Mouse (Mus musculus): Measurements from ENCODE around the gene Olfr1218. TPM values are rescaled to one million over a fixed set of nuclear protein-coding genes. Genes with fewer than 3 reads are reported as not detected.

Olfr1218 gene
- total RNA-seq (2023), result not detected in 4 replicates

DNA sequence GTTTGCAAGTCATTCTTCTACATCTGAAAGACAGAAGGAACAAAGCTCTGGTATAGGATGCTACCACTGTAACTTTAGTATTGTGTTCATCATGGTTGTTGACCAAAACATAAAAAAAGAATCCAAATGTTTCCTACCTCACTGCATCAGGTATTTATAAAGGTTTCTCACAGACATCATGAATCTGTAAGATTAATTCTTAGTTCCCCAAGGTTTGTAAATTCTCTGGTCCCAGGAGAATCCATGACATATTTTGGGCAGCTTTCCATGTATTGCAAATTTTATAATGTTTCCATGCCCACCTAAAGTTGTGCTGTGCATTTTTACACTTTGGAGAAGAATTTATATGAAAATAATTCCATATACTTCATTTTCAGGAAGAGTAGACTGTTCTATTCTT lies at the start of gene Olfr1218:
TSS of gene Olfr1218 (minus strand) at position 101 of the 400 bp plus-strand sequence.

DNA sequence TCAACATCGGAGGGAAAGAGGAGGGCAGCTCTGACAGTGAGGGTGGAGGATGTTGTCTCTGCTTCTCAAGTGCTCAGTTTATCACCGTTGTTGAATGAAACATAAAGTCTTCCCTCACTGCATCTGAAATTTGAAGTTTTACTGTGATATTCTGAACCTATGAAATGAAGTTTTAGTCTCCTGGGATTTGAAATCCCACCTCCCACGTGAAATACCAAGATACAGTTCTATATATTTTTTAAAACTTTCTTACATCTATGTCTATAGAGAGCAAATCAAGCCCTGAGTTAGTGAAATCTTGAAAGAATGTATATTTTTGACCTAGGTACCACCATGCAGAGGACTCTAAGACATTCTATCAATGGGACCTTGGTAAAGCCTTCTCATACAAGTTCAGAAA lies 45.7 kb upstream of the Olfr1218 start, which contains the start of gene Olfr1220:
TSS of gene Olfr1220 (minus strand) at position 101 of the 400 bp plus-strand sequence.

DNA sequence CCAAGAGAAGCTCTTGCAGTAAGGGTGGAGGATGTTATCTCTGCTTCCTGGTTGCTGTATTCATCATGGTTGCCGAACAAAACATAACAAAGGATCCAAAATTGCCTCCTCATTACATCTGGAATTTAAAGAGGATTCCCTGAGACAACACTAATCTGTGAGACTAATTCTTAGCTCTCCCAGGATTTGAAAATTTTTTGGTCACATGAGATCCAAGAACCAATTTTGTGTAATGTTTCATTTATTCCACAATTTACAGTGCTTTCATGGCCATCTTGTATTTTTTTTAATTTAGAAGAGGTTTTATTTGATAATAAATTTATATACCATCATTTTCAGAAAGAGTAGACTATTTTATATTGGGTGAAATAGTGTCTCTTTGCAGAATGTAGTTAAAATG lies 22.4 kb upstream of the Olfr1218 start, which contains the start of gene Olfr1219:
TSS of gene Olfr1219 (minus strand) at position 101 of the 400 bp plus-strand sequence.

DNA sequence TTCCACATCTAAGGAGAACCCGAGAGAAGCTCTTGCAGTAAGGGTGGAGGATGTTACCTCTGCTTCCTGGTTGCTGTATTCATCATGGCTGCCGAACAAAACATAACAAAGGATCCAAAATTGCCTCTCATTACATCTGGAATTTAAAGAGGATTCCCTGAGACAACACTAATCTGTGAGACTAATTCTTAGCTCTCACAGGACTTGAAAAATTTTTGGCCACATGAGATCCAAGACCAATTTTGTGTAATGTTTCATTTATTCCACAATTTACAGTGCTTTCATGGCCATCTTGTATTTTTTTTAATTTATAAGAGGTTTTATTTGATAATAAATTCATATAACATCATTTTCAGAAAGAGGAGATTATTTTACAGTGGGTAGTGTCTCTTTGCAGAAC lies 29.0 kb downstream of the Olfr1218 start, which contains the start of gene Olfr1217:
TSS of gene Olfr1217 (minus strand) at position 101 of the 400 bp plus-strand sequence.

DNA sequence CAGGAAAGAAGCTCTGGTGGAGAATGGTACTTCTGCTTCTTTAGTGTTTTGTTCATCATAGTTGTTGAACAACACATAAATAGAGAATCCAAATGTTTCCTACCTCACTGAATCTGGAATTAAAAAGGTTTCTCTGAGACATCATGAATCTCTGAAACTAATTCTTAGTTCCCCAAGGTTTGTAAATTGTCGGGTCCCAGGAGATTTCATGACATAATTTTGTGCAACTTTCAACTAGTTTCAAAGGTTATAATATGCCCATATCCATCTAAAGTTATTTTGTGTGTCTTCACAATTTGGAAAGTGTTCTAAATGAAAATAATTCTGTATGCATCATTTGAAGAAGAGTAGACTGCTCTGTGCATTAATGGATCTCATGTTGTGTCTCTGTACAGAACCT lies 42.7 kb downstream of the Olfr1218 start, which contains the start of gene Olfr1216:
TSS of gene Olfr1216 (minus strand) at position 101 of the 400 bp plus-strand sequence.

DNA sequence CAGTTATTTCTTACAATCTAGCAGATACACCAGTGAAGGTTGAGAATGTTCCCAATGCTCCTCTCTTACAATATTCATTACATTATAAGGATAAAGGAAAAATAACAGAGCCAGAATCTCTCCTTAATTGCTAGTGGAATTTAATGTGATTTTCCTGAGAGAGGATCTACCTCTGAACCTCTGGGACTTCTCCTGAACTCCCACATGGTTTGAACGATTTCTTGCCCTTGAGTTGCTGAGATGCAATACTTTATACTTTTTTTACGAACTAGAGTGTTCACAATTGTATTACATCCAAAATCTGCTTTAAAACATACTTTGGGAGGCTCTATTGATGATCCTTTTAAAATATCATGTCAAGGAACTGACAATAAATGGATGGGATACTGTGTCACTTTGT lies 54.1 kb downstream of the Olfr1218 start, which contains the start of gene Olfr1215:
TSS of gene Olfr1215 (minus strand) at position 101 of the 400 bp plus-strand sequence.

Other genes starting within 250 kb of the Olfr1218 start
- gene Olfr1202, start 246.7 kb downstream of the Olfr1218 start, total RNA-seq (2023), result not detected in 4 replicates
- not detected in 4 replicates for gene Olfr1205, start 231.4 kb downstream of the Olfr1218 start, total RNA-seq (2023)
- not detected in 4 replicates for gene Olfr1204, start 211.9 kb downstream of the Olfr1218 start, total RNA-seq (2023)
- gene Olfr1206, start 198.0 kb downstream of the Olfr1218 start, total RNA-seq (2023), result not detected in 4 replicates
- gene Olfr1208, start 158.9 kb downstream of the Olfr1218 start, total RNA-seq (2023), result not detected in 4 replicates
- not detected in 4 replicates for gene Olfr1209, start 146.0 kb downstream of the Olfr1218 start, total RNA-seq (2023)
- gene Olfr1211, start 123.1 kb downstream of the Olfr1218 start, total RNA-seq (2023), result not detected in 4 replicates
- not detected in 4 replicates for gene Olfr1212, start 107.2 kb downstream of the Olfr1218 start, total RNA-seq (2023)
- not detected in 4 replicates for gene Gm13762, start 80.9 kb downstream of the Olfr1218 start, total RNA-seq (2023)
- not detected in 4 replicates for gene Olfr1214, start 68.5 kb downstream of the Olfr1218 start, total RNA-seq (2023)
- gene Olfr1215, start 54.2 kb downstream of the Olfr1218 start, total RNA-seq (2023), result not detected in 4 replicates
- gene Olfr1216, start 42.8 kb downstream of the Olfr1218 start, total RNA-seq (2023), result not detected in 4 replicates
- gene Olfr1217, start 29.1 kb downstream of the Olfr1218 start, total RNA-seq (2023), result not detected in 4 replicates
- not detected in 4 replicates for gene Olfr1219, start 22.3 kb upstream of the Olfr1218 start, total RNA-seq (2023)
- gene Olfr1220, start 45.6 kb upstream of the Olfr1218 start, total RNA-seq (2023), result not detected in 4 replicates
- not detected in 4 replicates for gene Olfr1221, start 56.1 kb upstream of the Olfr1218 start, total RNA-seq (2023)
- gene Olfr1222, start 71.9 kb upstream of the Olfr1218 start, total RNA-seq (2023), result not detected in 4 replicates
- not detected in 4 replicates for gene Olfr1223, start 90.4 kb upstream of the Olfr1218 start, total RNA-seq (2023)
- not detected in 4 replicates for gene Olfr1224-ps1, start 102.9 kb upstream of the Olfr1218 start, total RNA-seq (2023)
- gene Olfr1225, start 113.5 kb upstream of the Olfr1218 start, total RNA-seq (2023), result not detected in 4 replicates
- not detected in 4 replicates for gene Olfr1226, start 138.9 kb upstream of the Olfr1218 start, total RNA-seq (2023)
- gene Olfr1228, start 192.9 kb upstream of the Olfr1218 start, total RNA-seq (2023), result not detected in 4 replicates
- not detected in 4 replicates for gene Olfr1229, start 226.8 kb upstream of the Olfr1218 start, total RNA-seq (2023)
- gene Olfr1230, start 236.1 kb upstream of the Olfr1218 start, total RNA-seq (2023), result not detected in 4 replicates
- not detected in 4 replicates for gene Olfr1231, start 245.9 kb upstream of the Olfr1218 start, total RNA-seq (2023)